Mouse (Mus musculus) embryonic facial prominence, embryonic 13.5 days (tissue): Measurements from ENCODE around the gene Ndnf. TPM values are rescaled to one million over a fixed set of nuclear protein-coding genes. Genes with fewer than 3 reads are reported as not detected.

Experiments used
- ATAC-seq: fragments of 200-750 bp; cut with Nextera tagmentation; 2 replicates; pipeline ENCODE4 v1.8.0; 2017; ENCODE audit warnings: low read depth; ENCODE audit not compliant: insufficient number of reproducible peaks, insufficient read depth, low FRiP score, low TSS enrichment
- H3K27ac ChIP-seq: fragments of 300-500 bp; sonication (generic); 2 replicates; pipeline ENCODE4 v1.5.1; 2015; ENCODE audit warnings: moderate library complexity, mild to moderate bottlenecking, inconsistent platforms
- H3K27me3 ChIP-seq: fragments of 300-500 bp; sonication (generic); 2 replicates; pipeline ENCODE4 v1.6.1; 2015; ENCODE audit warnings: mild to moderate bottlenecking, inconsistent platforms
- H3K36me3 ChIP-seq: fragments of 300-500 bp; sonication (generic); 2 replicates; pipeline ENCODE4 v1.6.1; 2015; ENCODE audit warnings: mild to moderate bottlenecking, inconsistent platforms
- H3K4me1 ChIP-seq: fragments of 300-500 bp; sonication (generic); 2 replicates; pipeline ENCODE4 v1.6.1; 2015; ENCODE audit warnings: inconsistent platforms
- H3K4me2 ChIP-seq: fragments of 300-500 bp; sonication (generic); 2 replicates; pipeline ENCODE4 v1.6.1; 2015; ENCODE audit warnings: moderate library complexity, mild to moderate bottlenecking, inconsistent platforms
- H3K4me3 ChIP-seq: fragments of 300-500 bp; sonication (generic); 2 replicates; pipeline ENCODE4 v1.5.1; 2015; ENCODE audit warnings: mild to moderate bottlenecking, inconsistent platforms
- H3K9ac ChIP-seq: fragments of 300-500 bp; sonication (generic); 2 replicates; pipeline ENCODE4 v1.6.1; 2015; ENCODE audit warnings: mild to moderate bottlenecking, inconsistent platforms
- H3K9me3 ChIP-seq: fragments of 300-500 bp; sonication (generic); 2 replicates; pipeline ENCODE4 v1.6.1; 2016; ENCODE audit warnings: inconsistent platforms
- WGBS: fragments of 180-500 bp; shearing (Covaris S2); methylation state at CpG from one replicate; pipeline ENCODE4 v1.1.7; 2015; ENCODE audit warnings: mixed read lengths; 5-methylcytosine and 5-hydroxymethylcytosine counted together
- polyA plus RNA-seq: library from polyadenylated mRNA; unstranded; fragments of >200 nt; fragmentation: Nextera tagmentation; extraction: Ambion mirVana; gene quantifications from 2 replicates; pipeline ENCODE4 v1.2.1, GENCODE M21; 2015

The Ndnf gene
- 9.6 and 14.3 TPM in 2 replicates for polyA plus RNA-seq

- WGBS, result 0% methylated on average over 29 of the region's 45 CpGs
- ATAC-seq, result peak; percentile 83
These were observed at the start of gene Ndnf for GRCm38 (mm10) chr6:65671451-65671850. Gene Ndnf, plus strand, starts transcription at chr6:65671590.

GRCm38 (mm10) chr6:65623016-65623715 is 48.2 kb upstream of the Ndnf start:
- H3K9ac ChIP-seq, result no peak overlapping the region
- WGBS, result 45% methylated on average over 3 of the region's 3 CpGs
- H3K4me3 ChIP-seq, result no peak overlapping the region
- H3K27ac ChIP-seq, result no peak overlapping the region
- no peaks in the 10 kb centered on the region for H3K27me3 ChIP-seq
- no peak overlapping the region for H3K4me2 ChIP-seq
- H3K9me3 ChIP-seq, result no peaks in the 10 kb centered on the region
- H3K4me1 ChIP-seq, result no peaks in the 10 kb centered on the region
- H3K36me3 ChIP-seq, result no peaks in the 10 kb centered on the region
- ATAC-seq, result no peak

More at GRCm38 (mm10) chr6:65671451-65671850, at the start of gene Ndnf:
- H3K4me2 ChIP-seq, result peak within 1 kb of the TSS; percentile 92
- peaks cover 11% of the 10 kb centered on the region for H3K27me3 ChIP-seq
- peak within 1 kb of the TSS; percentile 79 for H3K27ac ChIP-seq
- peak within 1 kb of the TSS; percentile 85 for H3K9ac ChIP-seq
- peak within 1 kb of the TSS; percentile 65 for H3K4me3 ChIP-seq
- peaks cover 23% of the 10 kb centered on the region for H3K4me1 ChIP-seq
- no peaks in the 10 kb centered on the region for H3K9me3 ChIP-seq
- H3K36me3 ChIP-seq, result no peaks in the 10 kb centered on the region

GRCm38 (mm10) chr6:65630578-65630977 is 40.8 kb upstream of the Ndnf start:
- Histone ChIP-seq H3K27me3 (no peaks in the 10 kb centered on the region), H3K36me3 (no peaks in the 10 kb centered on the region), H3K9me3 (no peaks in the 10 kb centered on the region), H3K27ac (no peak overlapping the region), H3K9ac (no peak overlapping the region), H3K4me2 (no peak overlapping the region), H3K4me3 (no peak overlapping the region), H3K4me1 (no peaks in the 10 kb centered on the region)
- WGBS, result 92% methylated on average over 2 of the region's 2 CpGs
- ATAC-seq, result no peak

- WGBS, result 80% methylated on average over 5 of the region's 5 CpGs
- no peak for ATAC-seq
- H3K9me3 ChIP-seq, result no peaks in the 10 kb centered on the region
These were observed 39.2 kb upstream of the Ndnf start for GRCm38 (mm10) chr6:65632184-65632583.

GRCm38 (mm10) chr6:65642431-65642830 is 29.0 kb upstream of the Ndnf start:
- no peak overlapping the region for H3K9ac ChIP-seq
- no peaks in the 10 kb centered on the region for H3K27me3 ChIP-seq
- H3K9me3 ChIP-seq, result peaks cover 6% of the 10 kb centered on the region; the same call in 1 of the 2 replicates
- H3K4me1 ChIP-seq, result no peaks in the 10 kb centered on the region
- H3K36me3 ChIP-seq, result no peaks in the 10 kb centered on the region
- no peak for ATAC-seq
- no peak overlapping the region for H3K27ac ChIP-seq
- H3K4me2 ChIP-seq, result no peak overlapping the region
- H3K4me3 ChIP-seq, result no peak overlapping the region

More at GRCm38 (mm10) chr6:65632184-65632583, 39.2 kb upstream of the Ndnf start:
- H3K9ac ChIP-seq, result no peak overlapping the region
- no peak overlapping the region for H3K27ac ChIP-seq
- H3K4me1 ChIP-seq, result no peaks in the 10 kb centered on the region
- no peaks in the 10 kb centered on the region for H3K27me3 ChIP-seq
- H3K36me3 ChIP-seq, result no peaks in the 10 kb centered on the region
- no peak overlapping the region for H3K4me3 ChIP-seq
- no peak overlapping the region for H3K4me2 ChIP-seq

GRCm38 (mm10) chr6:65644110-65644509 is 27.3 kb upstream of the Ndnf start:
- Histone ChIP-seq H3K9ac (no peak overlapping the region), H3K4me1 (no peaks in the 10 kb centered on the region), H3K9me3 (0 out of 2 replicates have a peak, but pooled peaks cover 3% of the 10 kb centered on the region), H3K4me3 (no peak overlapping the region), H3K36me3 (no peaks in the 10 kb centered on the region), H3K27ac (no peak overlapping the region), H3K27me3 (no peaks in the 10 kb centered on the region), H3K4me2 (no peak overlapping the region)
- ATAC-seq, result no peak
- 53% methylated on average over 4 of the region's 4 CpGs for WGBS

GRCm38 (mm10) chr6:65646408-65646807 is 25.0 kb upstream of the Ndnf start:
- Histone ChIP-seq H3K9ac (no peak overlapping the region), H3K4me1 (no peaks in the 10 kb centered on the region), H3K27me3 (no peaks in the 10 kb centered on the region), H3K4me2 (no peak overlapping the region), H3K4me3 (no peak overlapping the region), H3K9me3 (no peaks in the 10 kb centered on the region), H3K27ac (no peak overlapping the region), H3K36me3 (no peaks in the 10 kb centered on the region)
- 71% methylated on average over 3 of the region's 3 CpGs for WGBS
- no peak for ATAC-seq

- Histone ChIP-seq H3K27me3 (no peaks in the 10 kb centered on the region), H3K27ac (no peak overlapping the region), H3K4me2 (no peak overlapping the region), H3K36me3 (no peaks in the 10 kb centered on the region), H3K4me1 (no peaks in the 10 kb centered on the region), H3K9ac (no peak overlapping the region), H3K9me3 (no peaks in the 10 kb centered on the region), H3K4me3 (no peak overlapping the region)
- ATAC-seq, result no peak
- 78% methylated on average over 6 of the region's 6 CpGs for WGBS
These were observed 23.7 kb upstream of the Ndnf start for GRCm38 (mm10) chr6:65647731-65648130.

- WGBS, result 32% methylated on average over 4 of the region's 4 CpGs
These were observed 20.0 kb upstream of the Ndnf start for GRCm38 (mm10) chr6:65651376-65651775.

GRCm38 (mm10) chr6:65661272-65661671 is 10.1 kb upstream of the Ndnf start:
- Histone ChIP-seq H3K9ac (no peak overlapping the region), H3K4me1 (peaks cover 5% of the 10 kb centered on the region), H3K9me3 (no peaks in the 10 kb centered on the region), H3K4me2 (no peak overlapping the region), H3K27ac (no peak overlapping the region), H3K36me3 (no peaks in the 10 kb centered on the region), H3K27me3 (no peaks in the 10 kb centered on the region), H3K4me3 (no peak overlapping the region)
- no peak for ATAC-seq
- 67% methylated on average over 4 of the region's 4 CpGs for WGBS

More at GRCm38 (mm10) chr6:65651376-65651775, 20.0 kb upstream of the Ndnf start:
- Histone ChIP-seq H3K9ac (no peak overlapping the region), H3K27me3 (no peaks in the 10 kb centered on the region), H3K27ac (no peak overlapping the region), H3K4me3 (no peak overlapping the region), H3K4me1 (no peaks in the 10 kb centered on the region), H3K9me3 (no peaks in the 10 kb centered on the region), H3K4me2 (no peak overlapping the region), H3K36me3 (no peaks in the 10 kb centered on the region)
- no peak for ATAC-seq

GRCm38 (mm10) chr6:65662050-65662449 is 9.3 kb upstream of the Ndnf start:
- WGBS, result 62% methylated on average over 2 of the region's 2 CpGs
- no peaks in the 10 kb centered on the region for H3K9me3 ChIP-seq
- no peak overlapping the region for H3K4me3 ChIP-seq
- H3K9ac ChIP-seq, result no peak overlapping the region; the same call in 1 of the 2 replicates
- no peaks in the 10 kb centered on the region for H3K27me3 ChIP-seq
- H3K4me1 ChIP-seq, result peaks cover 9% of the 10 kb centered on the region
- 0 out of 2 replicates have a peak overlapping the region, but pooled peaks have one; percentile 33 for H3K27ac ChIP-seq
- H3K4me2 ChIP-seq, result no peak overlapping the region
- ATAC-seq, result no peak
- no peaks in the 10 kb centered on the region for H3K36me3 ChIP-seq

- no peak overlapping the region for H3K9ac ChIP-seq
- WGBS, result 73% methylated on average over 6 of the region's 6 CpGs
- H3K4me2 ChIP-seq, result no peak overlapping the region
- no peak for ATAC-seq
- H3K4me3 ChIP-seq, result no peak overlapping the region
- H3K27ac ChIP-seq, result no peak overlapping the region
- no peaks in the 10 kb centered on the region for H3K27me3 ChIP-seq
- no peaks in the 10 kb centered on the region for H3K36me3 ChIP-seq
- H3K9me3 ChIP-seq, result no peaks in the 10 kb centered on the region
- H3K4me1 ChIP-seq, result peaks cover 9% of the 10 kb centered on the region
These were observed 7.4 kb upstream of the Ndnf start for GRCm38 (mm10) chr6:65663990-65664389.
